Mouse (Mus musculus) cortical plate, adult 2 months (tissue): ENCODE results near the gene Adam8.

Source experiments
- CTCF ChIP-seq: fragments of 200-500 bp; IDR thresholded peaks from 2 replicates; pipeline ENCODE4 v1.5.1; 2011; ENCODE audit warnings: mild to moderate bottlenecking, control low read depth, low read length; ENCODE audit not compliant: insufficient read depth; ENCODE audit errors: extremely low read depth
- POLR2A ChIP-seq: fragments of 200-500 bp; IDR thresholded peaks from 2 replicates; pipeline ENCODE4 v1.6.1; 2011; ENCODE audit warnings: mild to moderate bottlenecking, low read length, control low read depth; ENCODE audit not compliant: insufficient read depth; ENCODE audit errors: extremely low read depth

DNA sequence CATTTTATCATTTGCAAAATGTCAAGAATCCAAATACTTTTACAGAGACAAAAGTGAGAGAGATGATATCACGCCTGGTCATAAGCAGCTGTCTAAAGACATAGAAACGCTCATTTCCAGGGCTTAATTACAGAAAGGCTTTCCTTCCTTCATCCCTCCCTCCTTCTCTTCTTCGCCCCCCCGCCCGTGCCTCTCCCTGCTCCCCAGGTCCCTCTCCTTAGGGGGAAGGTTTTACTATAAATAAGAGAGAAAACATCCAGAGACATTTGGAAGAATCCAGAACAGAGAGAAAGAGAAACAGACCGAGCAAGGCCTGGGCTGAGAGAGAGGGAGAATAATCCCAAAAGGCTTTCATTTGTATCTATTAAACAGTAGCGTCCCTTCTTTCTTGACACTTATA lies 43.1 kb upstream of the Adam8 start:
- no peak for TF ChIP-seq CTCF
- TF ChIP-seq POLR2A: no peak
